Mouse (Mus musculus): Measurements from ENCODE around the gene Cfap77. TPM values are rescaled to one million over a fixed set of nuclear protein-coding genes. Genes with fewer than 3 reads are reported as not detected.

The Cfap77 gene
- total RNA-seq, 2 experiments from 2014 or later: 0.27 TPM; not detected in 1

DNA sequence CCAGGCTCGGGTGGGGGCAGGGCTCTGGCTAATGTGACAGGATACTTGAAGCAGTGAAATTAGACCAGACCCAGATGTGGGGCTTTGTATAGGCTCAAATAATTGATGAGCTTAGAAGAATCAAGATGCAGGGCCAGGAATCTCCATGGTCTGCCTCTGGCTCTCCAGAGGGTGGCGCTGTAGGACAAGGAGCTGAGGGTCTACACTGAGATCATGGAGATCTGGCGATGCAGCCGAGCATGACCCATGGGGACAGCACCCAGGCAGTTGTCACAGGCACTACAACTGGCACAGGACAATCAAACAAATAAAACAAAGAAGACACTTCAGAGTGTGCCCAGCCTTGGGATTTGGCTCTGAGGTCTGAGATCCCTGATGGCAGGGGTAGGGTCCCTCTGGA, 131.0 kb downstream of the Cfap77 start:
- peak; percentile 85 for DNase-seq

DNA sequence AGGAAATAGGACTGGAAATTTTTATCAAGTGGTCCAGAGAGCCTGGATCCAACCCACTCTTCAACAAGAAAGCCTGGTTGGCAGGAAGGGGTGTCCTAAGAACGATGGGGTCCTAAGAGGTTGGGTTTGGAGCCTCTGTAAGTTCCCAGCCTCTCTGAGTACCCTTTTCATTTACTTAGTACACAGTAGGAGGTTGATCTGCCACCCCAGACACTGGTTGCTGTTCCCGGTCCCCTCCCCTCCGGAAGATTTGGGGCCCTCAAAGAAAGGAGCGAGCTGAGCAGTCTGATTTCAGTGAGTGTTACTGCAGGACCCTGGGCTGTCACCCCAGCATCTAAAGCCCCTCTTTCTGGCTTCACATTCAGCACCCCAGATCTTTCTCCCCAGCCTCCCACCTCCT, 135.9 kb downstream of the Cfap77 start:
- no peak for DNase-seq

DNA sequence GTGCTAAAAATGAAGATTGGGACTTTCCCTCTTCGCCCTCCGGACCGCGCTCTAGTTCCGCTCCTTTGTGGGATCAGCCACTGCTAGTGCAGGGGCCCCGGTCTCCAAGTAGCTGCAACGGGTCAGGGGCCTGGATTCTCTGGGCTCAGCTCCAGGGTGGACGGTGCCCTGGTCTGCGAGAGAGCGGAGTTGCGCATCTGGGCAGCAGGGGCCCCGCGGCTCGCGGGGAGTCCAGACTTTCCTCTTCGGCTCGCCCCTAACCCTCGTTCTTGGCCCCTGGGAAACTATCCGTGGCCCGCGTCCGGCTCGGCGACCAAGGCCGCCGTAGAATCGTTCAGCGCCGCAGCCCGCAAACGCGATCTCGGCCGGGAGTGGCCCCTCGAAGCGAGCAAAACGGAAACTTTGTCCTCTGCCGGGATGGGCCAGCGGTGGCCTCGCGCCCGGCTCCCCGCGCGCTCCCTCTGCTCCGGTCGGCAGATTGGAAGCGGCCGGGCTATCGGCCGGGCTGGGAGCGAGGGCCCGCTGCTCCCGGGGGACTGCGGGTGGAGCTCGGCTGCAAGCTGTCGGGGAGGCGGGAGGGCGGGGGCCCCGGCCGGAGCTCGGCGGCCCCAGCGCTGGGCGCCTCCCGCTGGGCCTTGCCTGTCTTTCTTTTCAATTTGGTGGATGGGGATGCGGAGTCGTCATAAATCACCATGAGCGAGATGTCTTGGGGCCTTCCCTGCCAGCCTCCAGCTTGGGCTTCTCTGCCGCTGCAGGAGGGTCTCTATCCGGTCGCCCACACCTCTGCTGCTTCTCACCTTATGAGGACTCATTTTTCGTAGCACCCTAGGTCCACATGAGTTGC, 137.1 kb downstream of the Cfap77 start:
- DNase-seq: peak; percentile 18

- DNase-seq: no peak
These were observed 137.7 kb downstream of the Cfap77 start for GRCm38 (mm10) chr2:28917156-28917517.

- DNase-seq: no peak
These were observed 138.4 kb downstream of the Cfap77 start, which contains the start of gene Barhl1 for GRCm38 (mm10) chr2:28916513-28916865. Gene Barhl1, minus strand, starts transcription at chr2:28916668.

- DNase-seq: peak; percentile 76
These were observed 138.9 kb downstream of the Cfap77 start for GRCm38 (mm10) chr2:28915768-28916512.

DNA sequence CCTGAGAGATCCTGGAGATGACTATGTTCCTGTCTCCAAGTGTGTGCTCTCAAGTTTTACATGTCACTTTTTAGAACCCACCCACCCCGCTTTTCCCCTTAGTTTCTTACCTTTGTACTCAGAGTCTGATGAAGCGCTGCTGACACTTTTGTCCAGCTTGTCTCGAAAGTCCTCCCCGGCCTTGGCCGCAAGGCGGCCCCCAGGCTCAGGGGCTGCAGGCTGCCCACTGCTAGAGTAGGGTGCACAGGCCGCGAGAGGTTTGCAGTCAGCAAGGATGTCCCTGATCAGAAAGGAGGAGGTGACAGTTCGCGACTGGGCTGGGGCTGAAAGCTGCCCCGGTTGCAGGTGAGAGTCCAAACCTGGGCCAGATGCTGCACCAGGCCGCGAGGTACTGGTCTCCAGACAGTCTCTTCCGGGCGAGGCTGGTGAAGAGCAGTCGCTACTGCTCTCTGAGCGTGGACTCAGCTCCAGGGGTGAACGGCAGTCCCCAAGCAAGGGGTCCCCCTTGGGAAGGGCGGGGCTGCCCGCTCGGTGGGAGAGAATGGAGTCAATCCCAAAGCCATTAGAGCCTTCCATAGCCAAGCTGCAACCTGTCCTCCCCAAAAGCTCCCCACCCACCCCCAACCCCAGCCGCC, 139.6 kb downstream of the Cfap77 start:
- DNase-seq: no peak

GRCm38 (mm10) chr2:28914121-28914520, 140.7 kb downstream of the Cfap77 start:
- no peak for DNase-seq

- no peak for DNase-seq
These were observed 141.9 kb downstream of the Cfap77 start for GRCm38 (mm10) chr2:28912961-28913360.

GRCm38 (mm10) chr2:28912039-28912700, 142.7 kb downstream of the Cfap77 start:
- DNase-seq: no peak

DNA sequence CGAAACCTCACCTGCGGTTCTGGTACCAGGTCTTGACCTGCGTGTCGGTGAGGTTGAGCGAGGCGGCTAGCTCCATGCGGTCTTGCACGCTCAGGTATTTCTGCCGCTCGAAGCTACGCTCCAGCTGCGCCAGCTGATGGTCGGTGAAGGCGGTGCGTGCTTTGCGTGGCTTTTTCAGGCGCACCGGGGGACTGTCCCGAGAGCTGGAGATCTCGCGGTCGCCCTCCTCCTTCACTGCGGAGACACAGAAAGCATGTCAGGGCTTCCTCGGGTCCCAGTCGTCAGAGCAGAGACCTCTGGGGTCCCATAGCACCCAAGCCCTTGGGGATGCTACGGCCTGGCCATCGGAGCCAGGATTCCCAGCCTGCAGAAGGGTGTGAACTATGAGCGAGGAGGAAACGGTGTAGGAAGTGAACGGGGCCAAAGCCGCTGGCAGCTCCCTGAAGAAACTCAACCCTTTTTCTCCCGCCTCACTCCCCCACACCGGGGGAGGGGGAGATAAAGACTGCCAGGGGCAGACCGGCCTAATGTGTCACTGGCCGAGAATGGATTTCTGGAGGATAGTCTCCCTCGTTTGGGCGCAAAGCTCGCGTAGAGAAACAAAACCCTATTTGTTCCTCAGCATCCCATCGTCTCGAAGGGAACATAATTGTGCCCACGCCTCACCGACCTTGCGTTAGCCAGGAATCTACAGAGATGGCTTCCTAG, 143.4 kb downstream of the Cfap77 start:
- DNase-seq: no peak

DNA sequence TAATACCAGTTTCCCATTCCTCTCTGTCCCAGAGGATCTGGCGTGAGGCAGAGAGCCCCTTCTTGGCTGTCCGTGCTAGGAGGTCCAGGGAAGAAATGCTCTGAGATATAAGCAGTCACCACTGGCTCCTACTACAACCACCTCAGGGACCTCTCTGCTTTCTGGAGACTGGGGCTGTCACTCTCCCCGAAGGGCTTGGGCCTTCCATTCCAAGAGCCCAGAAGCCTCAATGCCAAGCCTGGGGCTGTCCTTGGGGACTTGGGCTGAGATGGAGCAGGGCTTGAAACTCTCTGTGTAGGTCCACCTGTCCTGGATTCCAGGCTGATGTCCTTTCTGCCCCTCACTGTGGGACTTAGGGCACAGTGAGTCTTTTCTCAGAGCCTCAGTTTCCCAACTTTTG, 144.0 kb downstream of the Cfap77 start:
- DNase-seq: no peak

DNA sequence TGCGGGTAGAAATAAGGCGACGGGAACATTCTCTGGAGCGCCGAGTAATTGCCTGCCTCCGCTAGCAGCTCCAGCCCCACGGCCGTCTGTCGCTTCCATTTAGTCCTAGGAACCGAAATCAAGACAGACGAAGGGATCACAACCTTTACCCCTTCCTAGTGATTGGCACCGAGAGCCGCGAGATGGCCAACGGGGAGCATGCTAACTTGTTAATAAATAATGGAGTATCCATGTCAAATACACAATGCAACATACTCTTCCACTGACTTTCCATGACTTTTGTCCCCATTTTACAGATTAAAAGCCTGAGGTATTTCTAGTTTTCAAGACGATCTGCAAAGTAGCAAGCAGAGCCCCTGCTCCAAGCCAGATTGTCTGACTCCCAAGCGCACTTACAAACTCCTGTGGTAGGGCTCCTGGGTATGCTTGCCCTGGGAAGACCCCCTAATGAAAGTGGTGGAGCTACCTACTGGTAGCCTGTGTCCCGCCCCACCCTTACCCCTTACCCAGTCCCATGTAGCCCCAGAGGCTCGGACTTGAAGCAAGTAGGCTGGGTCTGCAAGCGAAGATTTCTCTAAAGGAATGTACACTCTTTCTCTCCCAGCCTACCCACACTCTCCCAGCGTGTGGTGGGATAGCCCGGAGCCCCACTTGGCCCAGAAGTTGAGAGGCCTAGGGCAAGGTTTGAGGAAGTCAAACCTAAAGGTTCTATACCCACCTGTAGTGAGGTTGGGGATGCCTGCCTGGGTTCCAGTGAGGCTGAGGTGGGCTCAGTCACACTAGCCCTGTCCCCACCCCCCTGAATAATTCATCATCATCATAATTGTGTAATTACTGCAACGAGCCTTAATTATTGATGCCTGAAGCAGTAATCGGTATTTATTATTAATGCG, 144.8 kb downstream of the Cfap77 start:
- DNase-seq: no peak

- DNase-seq: no peak
These were observed 145.6 kb downstream of the Cfap77 start for GRCm38 (mm10) chr2:28909186-28909817.

GRCm38 (mm10) chr2:28908389-28909153, 146.3 kb downstream of the Cfap77 start:
- DNase-seq: no peak

- no peak for DNase-seq
These were observed 147.0 kb downstream of the Cfap77 start for GRCm38 (mm10) chr2:28907691-28908388.

- DNase-seq: no peak
These were observed 149.3 kb downstream of the Cfap77 start for GRCm38 (mm10) chr2:28905561-28905960.

- DNase-seq: no peak
These were observed 150.1 kb downstream of the Cfap77 start for GRCm38 (mm10) chr2:28904786-28905185.

DNA sequence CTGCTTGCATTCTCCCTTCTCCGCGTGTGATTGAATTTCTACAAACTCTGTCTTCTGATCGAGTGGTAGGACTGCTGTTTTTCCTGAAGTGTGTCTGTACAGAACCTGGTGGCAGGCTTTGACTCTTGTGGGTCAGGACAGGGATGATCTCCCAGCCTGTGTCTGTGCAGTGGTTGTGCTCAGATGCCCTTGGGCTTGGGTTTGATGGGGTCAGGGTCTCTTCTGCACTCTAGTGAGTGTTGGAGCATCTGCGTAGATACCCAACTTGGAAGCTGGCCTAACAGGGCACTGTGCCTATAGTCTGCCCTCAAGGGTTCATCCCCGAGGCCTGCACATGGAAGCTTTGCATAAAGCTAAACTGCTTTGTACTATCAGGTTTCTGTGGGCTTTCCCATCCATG, 151.0 kb downstream of the Cfap77 start:
- no peak for DNase-seq

All from heart, postnatal 4 days (tissue).